Mouse (Mus musculus): ENCODE measurements around the gene Adcy10.

Adcy10 gene

GRCm38 (mm10) chr1:165503307-165504024 is 18.5 kb downstream of the Adcy10 start:
- in situ Hi-C loops (cut with MboI; ENCODE audit: low pct_unique_long_range_greater_than_20kb in 1 of 2, low sequenced_read_pairs in 2 of 2, unreplicated experiment in 1 of 2), result no loop called here

DNA sequence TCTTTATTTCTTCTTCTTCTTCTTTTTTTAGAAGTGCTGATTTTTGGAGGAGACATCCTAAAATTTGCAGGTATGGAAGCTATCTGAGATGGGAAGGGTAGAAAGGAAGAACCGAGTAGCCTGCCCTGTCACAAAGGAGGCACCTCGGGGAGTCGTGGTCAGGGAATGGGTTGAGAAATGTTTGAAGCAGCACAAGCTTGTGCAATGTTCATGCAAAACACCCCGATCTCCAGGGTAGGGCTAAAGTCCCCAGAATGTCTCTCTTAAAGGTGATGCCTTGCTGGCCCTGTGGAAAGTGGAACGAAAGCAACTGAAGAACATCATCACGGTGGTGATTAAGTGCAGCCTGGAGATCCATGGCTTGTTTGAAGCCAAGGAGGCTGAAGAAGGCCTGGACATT is 21.3 kb downstream of the Adcy10 start:
- in situ Hi-C loops (cut with MboI; ENCODE audit: low pct_unique_long_range_greater_than_20kb in 1 of 2, low sequenced_read_pairs in 2 of 2, unreplicated experiment in 1 of 2), result no loop called here

DNA sequence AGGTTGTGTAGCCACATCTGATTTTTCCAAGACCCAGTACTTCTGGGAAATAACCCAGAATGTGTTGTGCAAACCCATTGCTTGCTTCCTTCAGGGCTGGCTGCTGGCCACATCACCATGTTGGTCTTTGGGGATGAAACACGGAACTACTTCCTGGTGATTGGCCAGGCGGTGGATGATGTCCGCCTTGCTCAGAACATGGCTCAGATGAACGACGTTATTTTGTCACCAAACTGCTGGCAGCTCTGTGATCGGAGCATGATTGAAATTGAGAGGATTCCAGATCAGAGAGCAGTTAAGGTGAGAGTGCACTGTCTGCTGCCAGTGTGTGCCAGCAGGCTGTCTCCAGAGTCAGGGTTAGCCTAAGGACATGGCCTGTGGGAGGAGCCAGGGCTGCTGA is 25.2 kb downstream of the Adcy10 start:
- in situ Hi-C loops (cut with MboI; ENCODE audit: low pct_unique_long_range_greater_than_20kb in 1 of 2, low sequenced_read_pairs in 2 of 2, unreplicated experiment in 1 of 2), result no loop called here

DNA sequence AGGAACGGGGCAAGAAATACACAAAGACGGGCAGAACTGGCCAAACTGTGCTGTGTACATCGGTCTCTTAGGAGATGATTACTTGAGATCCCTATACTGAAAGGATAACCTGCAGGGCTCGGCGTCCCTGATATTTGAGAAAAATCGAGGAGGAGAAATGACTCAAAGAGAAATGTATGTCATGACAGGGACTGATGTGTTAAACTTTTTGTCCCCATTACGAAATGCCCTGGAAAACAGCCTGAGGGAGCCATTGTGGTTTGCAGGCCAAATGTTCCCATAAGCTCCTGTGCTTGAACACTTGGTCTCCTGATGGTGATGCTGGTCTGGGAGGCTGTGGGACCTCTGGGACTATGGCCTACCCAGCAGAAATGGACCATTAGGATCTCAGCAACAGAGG is 35.7 kb downstream of the Adcy10 start:
- in situ Hi-C loops (cut with MboI; ENCODE audit: low pct_unique_long_range_greater_than_20kb in 1 of 2, low sequenced_read_pairs in 2 of 2, unreplicated experiment in 1 of 2), result no loop called here

- in situ Hi-C loops (cut with MboI; ENCODE audit: low pct_unique_long_range_greater_than_20kb in 1 of 2, low sequenced_read_pairs in 2 of 2, unreplicated experiment in 1 of 2), result no loop called here
These were observed 51.2 kb downstream of the Adcy10 start for GRCm38 (mm10) chr1:165536079-165536675.

GRCm38 (mm10) chr1:165537241-165537807 is 52.3 kb downstream of the Adcy10 start:
- in situ Hi-C loops (cut with MboI; ENCODE audit: low pct_unique_long_range_greater_than_20kb in 1 of 2, low sequenced_read_pairs in 2 of 2, unreplicated experiment in 1 of 2), result no loop called here

GRCm38 (mm10) chr1:165556711-165557110 is 71.7 kb downstream of the Adcy10 start:
- in situ Hi-C loops (cut with MboI; ENCODE audit: low pct_unique_long_range_greater_than_20kb in 1 of 2, low sequenced_read_pairs in 2 of 2, unreplicated experiment in 1 of 2), result no loop called here

DNA sequence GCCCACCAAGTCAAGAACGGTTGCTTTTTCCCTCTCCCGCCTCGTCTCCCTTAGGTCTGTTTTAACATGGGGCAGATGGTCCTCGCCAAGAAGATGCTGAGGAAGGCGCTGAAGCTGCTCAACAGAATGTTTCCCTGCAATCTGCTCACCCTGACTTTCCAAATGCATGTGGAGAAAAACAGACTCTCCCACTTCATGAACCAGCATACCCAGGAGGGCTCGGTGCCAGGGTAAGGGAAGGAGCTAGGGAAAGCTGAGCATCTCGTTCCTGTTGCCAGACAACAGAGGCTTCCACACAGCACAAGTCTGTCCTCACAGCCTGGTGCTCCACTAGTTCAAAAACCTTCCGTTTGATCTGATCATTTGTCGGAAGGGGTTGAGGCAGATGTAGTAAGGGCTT is 74.1 kb downstream of the Adcy10 start:
- in situ Hi-C loops (cut with MboI; ENCODE audit: low pct_unique_long_range_greater_than_20kb in 1 of 2, low sequenced_read_pairs in 2 of 2, unreplicated experiment in 1 of 2), result no loop called here

DNA sequence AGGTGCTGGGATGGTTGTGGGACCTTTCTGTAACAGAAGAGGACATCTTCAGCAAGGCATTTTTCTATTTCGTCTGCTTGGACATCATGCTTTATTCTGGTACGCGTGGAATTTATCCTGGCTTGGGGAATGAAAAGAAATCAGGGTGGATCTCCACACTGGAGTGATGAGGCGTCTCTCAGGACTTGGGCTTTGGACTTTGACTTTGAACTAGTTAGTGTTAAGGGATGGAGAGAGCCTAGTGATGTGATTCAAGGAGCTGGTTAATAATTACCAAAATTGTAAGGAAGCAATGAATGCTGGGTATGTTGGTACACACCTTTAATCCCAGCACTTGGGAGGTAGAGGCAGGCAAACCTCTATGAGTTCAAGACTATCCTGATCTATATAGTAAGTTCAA is 80.3 kb downstream of the Adcy10 start:
- in situ Hi-C loops (cut with MboI; ENCODE audit: low pct_unique_long_range_greater_than_20kb in 1 of 2, low sequenced_read_pairs in 2 of 2, unreplicated experiment in 1 of 2), result no loop called here

- in situ Hi-C loops (cut with MboI; ENCODE audit: low pct_unique_long_range_greater_than_20kb in 1 of 2, low sequenced_read_pairs in 2 of 2, unreplicated experiment in 1 of 2), result no loop called here
These were observed 82.5 kb downstream of the Adcy10 start for GRCm38 (mm10) chr1:165567466-165567865.

- in situ Hi-C loops (cut with MboI; ENCODE audit: low pct_unique_long_range_greater_than_20kb in 1 of 2, low sequenced_read_pairs in 2 of 2, unreplicated experiment in 1 of 2), result loop anchor here in 1 of 2 experiments (25.0 kb wide), 1 partner anchor 161 kb away; no protein-coding TSS in a partner anchor
These were observed 91.0 kb downstream of the Adcy10 start for GRCm38 (mm10) chr1:165576005-165576404.

DNA sequence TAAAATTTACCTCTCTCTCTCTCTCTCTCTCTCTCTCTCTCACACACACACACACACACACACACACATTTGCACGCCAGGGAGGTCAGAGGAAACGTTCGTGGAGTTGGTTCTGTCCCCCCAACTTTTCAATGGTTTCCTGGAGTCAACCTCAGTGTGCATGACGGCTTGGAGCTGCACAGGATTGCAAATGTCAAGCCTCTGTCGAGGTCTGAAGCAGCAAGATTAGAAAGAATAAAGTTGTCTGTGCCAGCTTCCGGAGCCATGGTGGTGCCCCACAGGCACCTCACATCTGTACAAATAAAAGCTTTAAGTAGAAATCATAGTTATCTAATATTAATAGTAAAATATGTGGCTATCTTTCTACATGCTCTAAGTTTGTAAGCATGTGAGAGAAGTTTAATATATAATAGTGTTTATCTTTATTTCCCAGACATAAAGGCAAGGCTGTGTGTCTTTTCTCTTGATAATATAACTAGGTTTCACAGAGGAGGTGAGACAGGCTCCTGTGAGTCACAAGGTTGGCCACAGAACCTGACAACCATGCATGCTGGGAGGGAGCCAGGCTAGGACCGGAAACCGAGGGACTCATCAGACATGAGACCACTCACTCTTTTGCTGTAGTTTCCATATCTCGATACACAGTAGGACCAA is 91.6 kb downstream of the Adcy10 start:
- in situ Hi-C loops (cut with MboI; ENCODE audit: low pct_unique_long_range_greater_than_20kb in 1 of 2, low sequenced_read_pairs in 2 of 2, unreplicated experiment in 1 of 2), result loop anchor here in 1 of 2 experiments (25.0 kb wide), 1 partner anchor 161 kb away; no protein-coding TSS in a partner anchor

GRCm38 (mm10) chr1:165579332-165579731 is 94.3 kb downstream of the Adcy10 start:
- in situ Hi-C loops (cut with MboI; ENCODE audit: low pct_unique_long_range_greater_than_20kb in 1 of 2, low sequenced_read_pairs in 2 of 2, unreplicated experiment in 1 of 2), result loop anchor here in 1 of 2 experiments (25.0 kb wide), 1 partner anchor 158 kb away; no protein-coding TSS in a partner anchor

DNA sequence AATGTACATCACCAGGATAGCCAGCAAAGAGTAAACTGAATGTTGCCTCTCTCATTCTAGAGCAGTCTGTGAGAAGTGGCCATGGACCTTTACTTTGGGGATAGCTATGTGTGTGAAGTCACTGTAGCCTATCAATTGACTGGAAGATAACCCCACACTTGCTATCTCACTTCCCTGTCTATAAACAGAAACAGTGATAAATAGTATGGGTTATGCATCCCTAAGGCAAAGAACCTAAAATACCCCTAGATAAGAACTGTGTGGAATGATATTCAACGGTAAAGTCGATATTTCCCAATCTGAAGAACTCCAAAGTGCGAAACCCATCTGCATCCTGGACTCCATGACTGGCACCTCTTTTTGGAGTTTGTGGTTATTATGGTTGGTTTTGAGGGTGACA is 96.3 kb downstream of the Adcy10 start:
- in situ Hi-C loops (cut with MboI; ENCODE audit: low pct_unique_long_range_greater_than_20kb in 1 of 2, low sequenced_read_pairs in 2 of 2, unreplicated experiment in 1 of 2), result loop anchor here (10.0 to 25.0 kb wide), 2 partner anchors 154 to 156 kb away; no protein-coding TSS in a partner anchor

DNA sequence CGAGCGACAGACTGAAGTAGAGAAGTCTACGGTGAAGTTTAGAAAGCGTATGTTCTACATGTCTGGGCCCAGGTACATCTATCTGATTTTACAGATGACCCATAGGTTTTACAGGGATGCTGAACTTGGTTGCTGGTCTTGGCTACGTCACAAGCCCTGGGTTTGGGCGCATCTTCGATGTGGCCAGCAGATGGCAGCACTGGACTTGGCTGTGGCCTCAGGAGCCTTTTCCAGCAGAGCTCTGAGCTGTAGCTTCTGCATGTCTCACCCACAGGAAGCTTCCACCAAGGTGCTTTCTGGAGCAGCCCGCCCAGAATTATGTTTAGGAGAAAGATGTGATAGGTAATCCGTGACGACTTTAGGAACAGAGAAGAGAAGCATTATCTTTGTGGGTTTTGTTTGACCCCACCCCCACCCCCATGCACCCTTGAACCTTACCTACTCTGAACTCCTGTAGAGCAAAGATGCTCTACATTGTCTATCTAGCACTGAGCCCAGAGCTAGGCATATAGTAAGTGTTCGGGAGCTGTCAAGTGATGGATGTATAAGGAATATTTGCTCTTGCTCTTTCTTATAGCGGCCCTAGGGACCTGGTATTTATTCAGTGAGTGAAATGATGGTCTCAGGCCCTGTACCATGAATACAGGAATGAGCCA is 98.7 kb downstream of the Adcy10 start:
- in situ Hi-C loops (cut with MboI; ENCODE audit: low pct_unique_long_range_greater_than_20kb in 1 of 2, low sequenced_read_pairs in 2 of 2, unreplicated experiment in 1 of 2), result loop anchor here (10.0 to 25.0 kb wide), 2 partner anchors 151 to 154 kb away; no protein-coding TSS in a partner anchor

- in situ Hi-C loops (cut with MboI; ENCODE audit: low pct_unique_long_range_greater_than_20kb in 1 of 2, low sequenced_read_pairs in 2 of 2, unreplicated experiment in 1 of 2), result loop anchor here (10.0 to 25.0 kb wide), 2 partner anchors 149 to 152 kb away; no protein-coding TSS in a partner anchor
These were observed 100.6 kb downstream of the Adcy10 start for GRCm38 (mm10) chr1:165585389-165586104.

GRCm38 (mm10) chr1:165586366-165586765 is 101.4 kb downstream of the Adcy10 start:
- in situ Hi-C loops (cut with MboI; ENCODE audit: low pct_unique_long_range_greater_than_20kb in 1 of 2, low sequenced_read_pairs in 2 of 2, unreplicated experiment in 1 of 2), result loop anchor here (10.0 to 25.0 kb wide), 2 partner anchors 148 to 151 kb away; no protein-coding TSS in a partner anchor

DNA sequence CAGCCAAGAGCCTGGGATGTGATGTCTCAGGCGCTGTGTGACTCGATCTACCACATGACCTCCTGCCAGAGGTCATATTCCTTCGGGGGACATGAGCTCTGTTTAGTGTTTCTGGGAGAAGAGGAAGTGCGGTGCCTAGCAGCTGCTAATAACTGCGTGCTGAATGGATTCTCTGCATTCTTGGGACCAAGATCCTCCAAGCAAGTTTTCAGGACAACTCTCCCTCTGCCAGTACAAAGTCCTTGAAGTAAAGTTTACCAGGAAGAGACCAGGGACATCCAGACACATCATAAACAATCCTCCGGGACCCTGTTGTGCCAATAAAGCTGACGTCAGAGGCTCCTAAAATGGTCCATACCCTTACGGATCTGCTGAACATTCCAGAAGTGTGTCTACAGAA is 102.9 kb downstream of the Adcy10 start:
- in situ Hi-C loops (cut with MboI; ENCODE audit: low pct_unique_long_range_greater_than_20kb in 1 of 2, low sequenced_read_pairs in 2 of 2, unreplicated experiment in 1 of 2), result loop anchor here (10.0 to 25.0 kb wide), 2 partner anchors 147 to 149 kb away; no protein-coding TSS in a partner anchor
